Mouse (Mus musculus) c-Kit-positive CD71-negative TER-119-negative erythroid progenitor cells, embryonic 14.5 days (primary cell): Measurements from ENCODE around the gene Mdfi.

Experiments
- DNase-seq: peaks from one replicate; pipeline ENCODE4 v3.0.0-alpha.2; 2013; ENCODE audit warnings: low read depth

Gene Mdfi

GRCm38 (mm10) chr17:47847985-47848384 is 13.5 kb upstream of the Mdfi start:
- no peak for DNase-seq

- DNase-seq: no peak
Measured at GRCm38 (mm10) chr17:47845609-47846008, 11.1 kb upstream of the Mdfi start.

DNA sequence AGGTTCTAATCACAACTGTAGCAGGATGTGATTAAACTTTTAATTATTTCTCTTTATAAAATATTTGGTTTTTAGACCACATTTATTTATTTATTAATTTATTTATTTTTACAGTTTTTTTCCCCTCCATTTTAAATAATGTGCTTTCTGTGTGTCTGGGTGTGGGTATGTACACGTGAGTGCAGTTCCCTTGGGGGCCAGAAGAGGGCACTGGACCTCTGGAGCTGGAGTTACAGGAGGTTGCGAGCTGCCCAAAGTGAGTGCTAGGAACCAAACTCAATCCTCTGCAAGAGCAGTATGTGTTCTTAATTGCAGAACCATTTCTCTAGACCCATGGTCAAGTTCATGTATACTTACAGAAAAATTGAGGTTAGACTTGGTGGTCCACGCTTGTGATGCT is 9.0 kb upstream of the Mdfi start:
- no peak for DNase-seq

DNA sequence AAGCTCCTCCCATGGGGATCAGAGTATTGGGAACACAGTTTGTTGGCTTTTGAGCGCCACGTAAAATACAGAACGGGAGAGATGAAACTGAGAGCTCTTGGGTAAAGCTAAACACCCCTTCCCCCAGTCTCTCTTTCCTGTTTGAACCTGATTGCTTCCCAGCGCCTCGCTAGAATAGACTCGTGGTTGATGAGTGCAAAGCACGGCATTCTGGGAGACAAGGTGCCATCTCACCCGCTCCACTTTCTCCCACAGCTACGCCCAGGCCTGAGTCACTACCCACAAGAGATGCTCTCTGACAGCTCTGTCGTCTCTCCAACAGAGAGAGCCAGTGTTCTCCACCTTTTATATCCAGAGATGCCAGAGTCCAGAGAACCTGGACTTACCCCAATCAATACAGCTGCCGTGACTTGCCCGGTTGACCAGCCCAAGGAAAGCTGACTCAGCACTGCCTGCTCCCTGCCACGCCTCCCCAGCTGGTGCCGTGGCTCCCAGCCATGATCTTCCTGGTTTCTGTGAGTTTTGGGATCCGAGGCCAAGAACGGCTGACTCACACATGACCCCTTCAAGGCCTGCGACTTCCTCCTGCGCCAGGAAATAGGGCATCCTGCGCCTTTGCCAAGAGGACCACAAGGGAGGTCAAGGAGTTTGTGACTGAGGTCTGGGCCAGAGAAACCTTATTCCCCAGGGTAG is 7.6 kb upstream of the Mdfi start:
- DNase-seq: no peak

DNA sequence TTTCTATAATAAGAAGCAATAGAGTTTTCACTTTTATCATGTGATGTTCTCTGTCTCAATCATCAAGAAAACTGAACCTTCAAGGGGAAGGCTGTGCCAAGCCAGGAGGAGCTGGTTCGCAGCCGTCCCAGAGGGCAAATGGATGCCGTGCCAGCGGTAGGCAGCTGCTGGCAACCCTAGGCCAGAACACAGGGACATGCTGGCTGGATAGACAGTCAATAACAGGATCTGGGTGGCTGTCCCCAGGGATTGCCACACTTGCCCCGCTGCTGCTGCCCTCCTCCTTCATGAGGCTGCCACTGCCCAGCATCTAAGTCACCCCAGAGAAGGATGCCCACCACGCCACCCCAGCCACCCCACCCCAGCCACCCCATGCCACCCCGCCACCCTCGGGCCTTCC is 7.0 kb upstream of the Mdfi start:
- no peak for DNase-seq

GRCm38 (mm10) chr17:47837808-47838207 is 3.3 kb upstream of the Mdfi start:
- DNase-seq: no peak

GRCm38 (mm10) chr17:47833628-47834481 is 636 bp downstream of the Mdfi start:
- DNase-seq: no peak

DNA sequence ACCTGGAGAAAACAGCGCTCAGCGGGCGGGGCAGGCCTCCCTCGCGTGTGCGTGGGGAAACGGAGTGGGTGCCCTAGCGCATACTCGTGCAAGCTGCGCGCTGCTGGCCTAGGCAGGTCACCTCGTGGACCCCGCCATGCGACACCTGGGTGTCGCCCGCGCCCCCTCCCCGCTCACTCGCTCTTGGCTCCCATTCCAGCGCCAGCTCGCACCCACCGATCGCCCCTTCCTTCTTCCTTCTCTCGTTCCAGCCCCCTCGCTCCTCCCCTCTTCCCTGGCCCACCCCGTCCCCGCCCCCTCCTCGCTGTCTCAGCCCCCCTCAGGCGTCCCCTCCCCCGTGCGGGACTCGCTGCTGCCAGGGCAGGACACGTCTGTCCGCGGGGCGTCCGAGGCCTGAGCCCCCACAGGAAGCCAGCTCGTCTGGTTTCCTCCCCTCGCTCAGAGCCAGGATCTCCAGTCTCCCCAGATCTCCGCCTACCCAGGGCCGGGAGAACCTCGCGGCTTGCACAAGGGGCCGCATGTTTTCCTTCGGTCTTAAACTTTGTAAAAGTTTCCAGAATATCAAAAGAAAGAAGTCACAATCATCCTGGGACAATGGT is 1.4 kb downstream of the Mdfi start:
- DNase-seq: no peak

- DNase-seq: no peak
Measured at GRCm38 (mm10) chr17:47832501-47833028, 1.9 kb downstream of the Mdfi start.

GRCm38 (mm10) chr17:47831772-47832171 is 2.7 kb downstream of the Mdfi start:
- DNase-seq: no peak

- DNase-seq: no peak
Measured at GRCm38 (mm10) chr17:47831161-47831560, 3.3 kb downstream of the Mdfi start.

GRCm38 (mm10) chr17:47821339-47821738 is 13.2 kb downstream of the Mdfi start:
- no peak for DNase-seq

DNA sequence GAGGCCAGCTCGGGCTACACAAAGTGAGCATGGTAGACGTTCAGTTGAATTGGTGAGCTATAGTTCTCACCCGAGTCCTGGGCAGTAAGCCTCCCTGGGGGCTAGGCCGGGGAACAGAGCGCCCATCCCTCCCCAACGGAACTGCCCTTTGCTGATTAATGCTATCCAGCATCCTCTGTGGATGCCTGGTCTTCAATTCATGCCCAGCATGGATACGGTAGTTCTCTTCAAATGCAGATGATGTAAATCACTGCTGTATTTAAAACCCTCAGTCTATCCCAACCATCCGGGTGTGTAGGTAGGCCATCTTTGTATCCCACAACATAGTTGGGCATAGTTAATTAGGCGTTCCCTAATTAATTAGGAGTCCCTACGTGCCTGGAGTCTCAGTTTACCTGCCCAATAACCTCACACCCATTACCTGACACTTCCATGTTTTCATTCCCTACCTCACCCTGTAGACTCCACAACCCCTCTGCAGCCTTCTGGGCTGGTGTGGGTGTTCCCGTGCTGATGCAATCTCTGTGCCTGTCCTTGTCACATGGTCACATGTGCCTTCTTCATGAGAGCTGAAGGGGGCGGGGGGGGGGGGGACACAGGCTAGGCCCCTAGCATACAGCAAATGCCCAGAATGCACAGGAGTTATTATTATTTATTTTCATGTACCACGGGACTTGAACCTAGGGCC is 16.3 kb downstream of the Mdfi start:
- DNase-seq: no peak

- no peak for DNase-seq
Measured at GRCm38 (mm10) chr17:47815446-47815845, 19.0 kb downstream of the Mdfi start.

DNA sequence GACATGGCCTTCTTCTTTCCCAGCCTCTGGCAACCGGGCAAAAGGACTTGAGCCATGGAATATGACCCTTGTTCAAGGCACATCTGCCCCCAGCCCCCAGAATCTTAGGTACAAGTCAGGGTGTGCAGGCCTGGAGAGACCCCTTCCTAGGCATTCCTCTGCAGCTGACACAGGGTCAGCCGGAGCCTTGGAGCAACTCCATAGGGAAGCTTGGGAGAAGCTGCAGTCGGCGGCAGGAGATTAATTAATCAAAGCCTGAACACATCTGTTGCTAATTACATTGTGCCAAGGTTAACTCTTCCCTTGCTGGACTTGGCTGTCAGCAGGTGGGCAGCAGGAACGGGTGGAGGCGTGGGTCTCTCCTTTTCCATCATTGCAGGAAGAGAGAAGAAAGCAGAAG is 20.0 kb downstream of the Mdfi start:
- DNase-seq: no peak

DNA sequence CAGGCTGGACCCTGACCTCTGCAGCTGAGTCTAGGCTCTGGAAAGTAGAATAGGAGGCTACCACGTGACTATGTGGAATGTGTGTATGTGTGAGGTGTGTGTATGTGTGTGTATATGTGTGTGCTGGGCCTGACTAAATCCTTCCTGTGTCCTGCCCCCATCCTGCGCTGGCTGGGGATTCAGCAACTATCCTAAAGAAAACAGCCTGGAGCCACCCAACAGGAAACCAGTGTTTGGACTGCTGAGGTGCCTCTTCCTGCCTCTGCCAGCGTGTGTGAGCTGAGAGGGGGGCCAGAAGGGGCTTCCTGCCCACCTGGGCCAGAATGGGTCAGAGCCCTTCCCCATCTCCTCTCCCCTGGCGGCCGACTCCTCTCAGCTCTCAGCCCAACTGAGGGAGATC is 20.9 kb downstream of the Mdfi start:
- no peak for DNase-seq

- DNase-seq: no peak
Measured at GRCm38 (mm10) chr17:47812200-47812599, 22.3 kb downstream of the Mdfi start.

DNA sequence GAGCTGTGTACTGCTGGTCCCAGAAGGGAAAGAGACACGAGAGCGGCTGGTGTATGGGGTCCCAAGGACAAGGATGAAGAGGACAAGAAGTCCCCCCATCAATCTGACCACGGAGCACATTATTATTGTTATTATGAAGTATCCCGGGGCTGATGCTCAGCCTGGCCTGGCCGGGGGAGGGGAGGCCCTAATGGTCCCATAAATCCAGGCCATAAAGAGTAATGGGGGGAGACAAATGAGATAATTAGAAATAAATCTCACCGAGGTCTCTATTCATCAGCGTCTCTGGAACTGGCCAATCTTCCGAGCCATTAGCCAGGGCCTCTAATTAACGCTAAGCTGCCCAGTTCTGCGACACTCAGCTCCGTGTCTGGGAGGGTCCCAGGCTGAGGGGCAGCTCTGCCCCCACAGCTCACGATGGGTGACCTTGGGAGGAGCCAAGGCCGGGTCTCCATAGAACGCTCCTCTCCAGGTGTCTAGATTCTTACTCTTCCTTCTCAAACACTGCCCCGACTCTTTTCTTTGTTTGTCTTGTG is 23.2 kb downstream of the Mdfi start:
- DNase-seq: no peak

DNA sequence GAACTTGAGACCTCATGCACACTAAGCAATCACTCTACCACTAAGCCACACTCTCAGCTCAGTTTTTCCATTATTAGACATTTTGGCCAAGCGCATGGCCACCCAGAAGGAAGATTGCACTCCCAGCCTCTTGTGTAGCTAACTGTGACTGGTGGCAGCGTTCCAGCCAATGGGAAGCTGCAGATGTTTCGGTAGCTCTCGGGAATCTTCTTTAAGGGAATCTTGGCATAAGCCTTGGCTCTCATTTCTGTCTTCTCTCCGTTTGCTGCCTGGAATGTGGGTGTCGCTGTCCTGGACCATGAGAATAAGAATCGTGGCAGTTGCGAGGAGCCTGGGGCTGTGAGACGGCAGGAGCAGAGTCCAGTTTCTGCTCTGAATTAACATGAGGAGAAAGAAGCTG is 28.3 kb downstream of the Mdfi start:
- DNase-seq: no peak

DNA sequence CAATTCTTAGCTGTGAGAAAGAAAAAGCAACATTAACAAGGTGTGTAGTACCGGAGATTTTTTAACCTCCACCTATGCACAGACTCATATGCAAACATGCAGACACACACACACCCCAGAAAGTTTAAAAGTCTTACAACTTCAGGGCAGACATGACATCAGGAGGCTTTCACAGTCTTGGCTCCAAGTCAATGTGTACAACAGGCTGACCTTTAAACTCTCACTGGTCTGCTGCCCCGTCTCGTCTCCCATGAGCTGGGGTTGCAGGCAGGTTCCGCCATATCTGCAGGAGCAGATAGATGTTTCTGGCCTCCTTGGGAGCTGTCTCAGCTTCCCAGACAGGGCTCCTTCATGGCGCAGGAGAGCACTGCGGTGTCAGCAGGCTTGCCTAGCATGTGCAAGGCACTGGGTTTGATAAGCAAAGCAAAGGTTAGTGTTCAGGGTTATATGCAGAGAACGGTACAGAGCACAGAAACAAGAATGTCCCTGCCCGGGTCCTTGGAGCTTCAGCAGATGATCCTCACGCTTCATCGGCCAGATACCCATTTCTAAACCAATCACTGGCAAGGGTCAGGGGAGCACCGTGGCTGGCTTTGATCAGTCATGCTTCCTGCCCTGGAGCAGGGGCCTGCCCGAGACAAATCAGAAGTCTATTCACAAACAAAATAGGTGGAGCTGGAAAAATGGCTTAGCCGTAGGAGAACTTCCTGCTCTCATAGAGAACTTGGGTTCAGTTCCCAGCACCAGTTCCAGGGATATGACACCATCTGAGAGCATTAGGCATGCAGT is 29.2 kb downstream of the Mdfi start:
- no peak for DNase-seq

DNA sequence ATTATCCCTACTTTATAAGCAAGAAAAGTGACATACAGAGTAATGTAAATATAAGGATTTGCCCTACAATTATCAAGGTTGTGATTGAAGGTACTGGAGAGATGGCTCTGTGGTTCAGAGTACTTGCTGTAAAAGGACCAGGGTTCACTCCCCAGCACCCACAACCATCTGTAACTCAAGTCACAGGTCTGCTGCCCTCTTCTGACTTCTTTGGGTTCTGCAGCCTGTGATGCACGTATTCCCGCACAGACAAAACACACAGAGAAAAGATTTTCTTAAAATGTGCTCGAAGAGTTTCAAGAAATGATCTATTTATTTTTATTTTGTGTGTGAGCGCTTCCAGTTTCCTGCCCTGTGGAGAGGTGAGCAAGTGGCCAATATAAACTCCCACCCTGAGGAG is 30.8 kb downstream of the Mdfi start:
- no peak for DNase-seq
